Mouse (Mus musculus) kidney, adult 9 months (tissue): Measurements from ENCODE around the gene Eif1ad.
A peak's percentile ranks its signal among the peaks of the same experiment; 100 is the strongest.
"Not testable (repeated sequence)": the region's sequence is repeated elsewhere in the genome, so short reads cannot be mapped to it uniquely, and the experiment has no call there.

Source experiments
- DNase-seq: peaks from one replicate; pipeline ENCODE4 v3.0.0; 2022

Eif1ad gene

GRCm38 (mm10) chr19:5383326-5383725, 16.8 kb downstream of the Eif1ad start:
- DNase-seq, result no peak

DNA sequence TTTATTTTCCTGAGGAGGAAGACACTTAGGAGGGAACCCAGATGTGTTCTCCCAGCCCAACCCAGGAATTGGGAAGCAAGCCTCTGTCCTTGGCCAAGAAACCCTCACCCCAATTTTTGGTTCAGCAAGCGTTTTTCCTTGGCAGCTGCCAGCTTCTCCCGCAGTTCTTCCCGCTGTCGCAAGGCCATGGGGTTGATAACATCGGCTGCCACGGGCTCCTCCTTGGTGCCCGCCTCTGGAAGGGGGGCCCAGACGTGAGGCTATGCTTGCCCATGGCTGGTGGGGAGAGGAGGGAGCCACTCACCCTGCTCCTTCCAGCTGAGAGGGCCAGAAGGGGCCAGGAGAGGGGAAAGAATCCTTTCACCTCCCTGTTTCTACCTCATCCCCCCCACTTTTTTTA, 18.2 kb downstream of the Eif1ad start:
- no peak for DNase-seq

DNA sequence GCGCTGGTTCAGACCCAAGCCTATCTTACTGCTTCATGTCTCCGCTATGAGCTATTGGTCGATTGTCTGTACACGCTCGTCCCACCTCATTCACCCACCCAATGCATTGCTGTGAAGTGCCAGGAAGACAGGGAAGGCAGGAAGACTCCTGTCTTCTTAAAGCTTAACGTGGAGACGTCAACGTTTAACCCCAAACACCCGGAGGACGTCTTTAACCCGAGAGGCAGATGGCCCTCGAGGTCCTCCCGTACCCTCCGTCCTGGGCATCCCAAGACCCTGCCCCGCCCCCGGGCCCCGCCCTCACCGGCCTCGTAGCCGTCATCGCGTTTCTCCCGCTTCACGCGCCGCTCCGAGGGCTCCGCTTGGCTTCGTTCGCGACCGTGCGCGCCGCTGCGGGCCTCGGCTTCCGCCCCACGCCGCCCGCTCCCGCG, 21.5 kb downstream of the Eif1ad start:
- no peak for DNase-seq

DNA sequence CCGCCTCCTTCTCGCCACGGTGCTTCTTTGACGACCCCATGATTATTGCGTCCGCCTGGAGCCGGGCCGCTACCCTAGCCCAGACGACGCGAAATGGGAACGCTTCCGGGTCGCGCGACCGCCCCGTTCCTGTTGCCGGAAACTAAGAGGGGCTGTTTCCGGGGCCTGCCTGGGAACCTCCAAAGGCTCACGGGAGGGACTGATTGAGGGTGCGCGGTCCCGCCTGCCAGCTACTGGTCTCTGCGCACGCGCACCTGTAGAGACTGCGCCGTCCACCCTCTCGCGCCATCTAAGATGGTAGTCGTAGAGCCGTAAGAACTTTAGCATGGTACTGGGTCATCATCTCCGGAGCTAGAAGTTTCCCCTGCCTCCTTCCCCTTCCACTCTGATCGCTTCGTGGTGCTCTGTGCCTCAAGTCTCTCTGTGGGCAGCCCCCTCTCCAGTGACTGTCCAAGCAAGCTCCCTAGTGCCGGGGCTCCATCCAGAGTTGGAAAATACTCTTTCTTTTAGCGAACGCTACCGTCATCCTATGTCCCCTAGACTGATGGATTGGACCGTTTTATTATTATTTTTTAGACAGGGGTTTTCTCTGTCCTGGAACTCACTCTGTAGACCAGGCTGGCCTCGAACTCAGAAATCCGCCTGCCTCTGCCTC, 22.2 kb downstream of the Eif1ad start, which contains the start of gene Sart1:
Gene Sart1 (minus strand): TSS at position 116 of the 655 bp plus-strand sequence.
- peak; percentile 97 for DNase-seq

DNA sequence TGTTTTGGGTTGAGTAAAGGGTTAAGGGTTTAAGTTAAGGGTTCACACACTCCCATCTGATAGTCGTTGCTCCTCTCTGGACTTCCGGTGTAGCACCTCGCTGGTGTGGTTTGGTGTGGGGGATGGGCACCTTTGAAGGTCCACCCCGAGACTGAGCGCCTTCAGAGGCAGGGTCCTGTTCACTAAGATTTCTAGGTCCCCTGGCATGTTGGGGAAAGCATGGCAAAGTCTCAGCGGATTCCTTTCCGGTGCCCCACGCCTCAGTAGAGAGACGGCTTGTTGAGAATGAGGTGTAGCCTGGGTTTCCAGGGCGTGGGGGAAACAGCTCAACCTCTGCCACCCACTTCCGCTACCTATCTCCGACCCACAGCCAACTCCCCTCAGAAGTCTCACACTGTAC, 23.1 kb downstream of the Eif1ad start:
- DNase-seq, result peak; percentile 37

DNA sequence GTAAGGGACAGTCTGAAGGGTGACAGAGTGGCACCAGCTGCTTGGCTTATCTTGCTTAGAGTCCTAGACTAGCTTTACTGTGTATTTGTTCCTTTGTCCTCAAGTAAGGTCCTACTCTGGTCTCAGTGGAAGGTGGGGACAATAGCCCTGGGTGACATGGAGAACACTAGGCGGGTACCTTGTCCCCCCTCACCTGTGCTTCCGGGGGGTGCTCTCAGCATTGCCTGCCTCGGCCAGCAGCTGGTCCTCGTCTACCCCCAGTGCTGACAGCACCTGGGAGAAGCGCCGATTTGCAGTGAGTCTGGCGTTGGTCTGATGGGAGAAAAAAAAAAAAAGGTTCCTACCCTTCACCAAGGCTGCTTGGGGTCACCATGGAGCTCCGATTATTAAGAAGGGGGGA, 23.9 kb downstream of the Eif1ad start:
- no peak for DNase-seq

DNA sequence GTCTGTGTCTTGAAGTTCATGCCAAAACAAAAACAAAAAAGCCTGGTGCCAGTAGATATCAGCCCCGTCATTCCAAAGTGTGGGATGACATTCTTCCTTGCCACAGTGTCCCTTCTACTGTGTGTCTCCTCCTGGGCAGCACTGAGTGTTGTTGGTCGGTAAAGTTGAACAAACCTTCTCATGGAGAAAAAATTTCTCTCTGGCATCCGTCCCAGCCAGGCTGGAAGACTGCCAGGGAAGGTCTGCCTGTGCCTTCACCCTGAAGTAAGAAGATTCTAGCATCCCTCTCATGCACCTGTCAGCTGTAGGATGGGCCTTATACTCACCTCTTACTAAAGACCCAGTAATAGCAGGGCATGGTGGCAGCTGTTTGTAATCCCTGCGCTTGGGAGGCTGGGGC, 26.4 kb downstream of the Eif1ad start:
- peak; percentile 81 for DNase-seq

GRCm38 (mm10) chr19:5394168-5394567, 27.6 kb downstream of the Eif1ad start:
- no peak for DNase-seq

DNA sequence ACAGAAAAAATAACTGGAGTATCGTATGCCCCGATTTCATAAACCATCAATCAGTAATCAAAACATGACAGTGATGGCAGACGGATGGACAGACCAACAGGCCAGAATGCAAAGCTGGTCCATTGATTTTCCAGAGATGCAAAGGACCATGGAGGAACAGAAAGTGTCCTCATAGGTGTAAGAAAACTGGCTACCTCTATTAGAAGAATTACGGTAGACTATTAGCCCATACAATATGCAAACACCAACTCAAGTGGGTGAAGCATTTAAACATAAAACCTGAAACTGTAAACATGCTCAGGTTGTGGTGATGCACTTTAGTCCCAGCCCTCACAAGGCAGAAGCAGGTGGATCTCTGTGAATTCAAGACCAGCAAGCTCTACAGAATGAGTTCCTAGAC, 28.8 kb downstream of the Eif1ad start:
- no peak for DNase-seq

DNA sequence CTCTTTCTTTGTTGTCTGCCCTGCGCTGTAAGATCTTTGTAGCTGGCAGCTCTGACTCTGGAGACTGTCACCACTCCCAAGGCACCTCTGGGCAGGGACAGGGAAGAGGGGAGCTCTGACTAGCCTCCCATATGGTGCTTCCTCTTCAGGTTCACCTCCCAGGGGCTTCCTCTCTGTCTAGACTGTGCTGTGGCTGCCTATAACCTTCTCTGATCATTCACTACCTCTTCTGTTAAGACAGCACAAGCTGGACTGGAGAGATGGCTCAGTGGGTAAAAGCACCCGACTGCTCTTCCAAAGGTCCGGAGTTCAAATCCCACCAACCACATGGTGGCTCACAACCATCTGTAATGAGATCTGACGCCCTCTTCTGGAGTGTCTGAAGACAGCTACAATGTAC, 34.5 kb downstream of the Eif1ad start:
- not testable (repeated sequence) for DNase-seq

GRCm38 (mm10) chr19:5402293-5402692, 35.8 kb downstream of the Eif1ad start, which contains the start of gene Tsga10ip:
Gene Tsga10ip, minus strand, starts transcription at chr19:5402526.
- DNase-seq, result no peak

DNA sequence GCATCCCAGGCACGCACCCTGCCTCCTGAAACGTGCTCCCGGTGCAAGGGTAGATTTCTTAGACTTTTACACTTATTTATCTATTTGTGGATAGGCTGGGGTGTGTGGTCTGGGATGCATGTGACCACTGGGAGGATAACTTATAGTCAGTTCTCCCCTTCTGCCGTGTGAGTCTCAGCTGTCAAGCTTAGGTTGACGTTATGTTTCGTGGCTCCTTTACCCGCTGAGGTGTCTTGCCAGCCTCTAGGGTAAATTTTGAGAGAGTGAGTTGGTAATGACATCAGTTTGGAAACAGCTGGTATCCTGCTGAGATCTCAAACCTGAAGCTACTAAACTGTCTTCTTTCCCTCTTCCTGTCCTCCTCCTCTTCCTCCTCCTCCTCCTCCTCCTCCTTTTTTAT, 39.4 kb downstream of the Eif1ad start:
- DNase-seq, result no peak

- DNase-seq, result peak; percentile 79
Observed at GRCm38 (mm10) chr19:5406531-5407126, 40.1 kb downstream of the Eif1ad start.

- DNase-seq, result peak; percentile 78
Observed at GRCm38 (mm10) chr19:5407133-5407532, 40.6 kb downstream of the Eif1ad start.

DNA sequence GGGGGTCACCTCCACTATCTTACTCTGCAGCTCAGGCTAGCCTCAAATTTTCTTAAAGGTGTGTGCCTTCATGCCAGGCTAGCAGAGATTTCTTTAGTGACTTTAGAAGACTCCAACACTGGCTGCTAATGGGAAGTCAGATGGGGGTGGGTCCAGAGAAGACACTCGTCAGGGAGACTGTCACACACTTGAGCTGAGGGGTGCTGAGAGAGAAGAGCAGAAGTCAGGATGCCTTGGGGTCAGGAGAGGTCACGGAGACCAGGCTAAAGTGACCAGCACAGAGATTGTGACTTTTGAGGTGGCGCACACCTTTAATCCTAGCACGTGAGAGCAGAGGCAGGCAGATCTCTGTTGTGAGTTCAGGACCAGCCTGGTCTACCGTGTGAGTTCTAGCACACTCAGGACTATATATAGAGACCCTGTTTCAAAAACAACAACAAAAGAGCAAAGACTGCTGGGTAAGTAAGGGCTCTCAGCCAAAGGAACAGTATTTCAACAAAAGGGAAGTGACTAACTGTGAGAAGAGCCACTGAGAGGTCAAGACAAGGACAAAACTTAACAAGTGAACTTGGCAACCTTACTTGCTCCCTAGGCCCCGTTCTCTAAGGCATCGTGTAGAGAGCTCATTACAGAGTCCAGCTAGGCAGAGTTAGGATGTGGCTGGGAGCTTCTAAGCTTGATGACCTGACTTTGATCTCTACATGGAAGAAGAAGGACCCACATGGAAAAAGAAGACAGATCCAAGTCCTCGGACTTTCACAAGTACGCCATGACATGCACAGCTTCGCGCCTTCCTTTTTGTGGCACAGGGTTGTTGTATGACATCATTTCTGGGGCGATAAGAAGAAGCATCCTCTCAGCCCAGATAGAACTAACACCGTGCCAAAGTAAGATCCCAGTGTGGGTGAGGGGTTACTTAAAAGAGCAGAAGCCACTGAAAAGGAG, 41.8 kb downstream of the Eif1ad start:
- peak; percentile 67 for DNase-seq

- no peak for DNase-seq
Observed at GRCm38 (mm10) chr19:5409068-5409467, 42.5 kb downstream of the Eif1ad start.

DNA sequence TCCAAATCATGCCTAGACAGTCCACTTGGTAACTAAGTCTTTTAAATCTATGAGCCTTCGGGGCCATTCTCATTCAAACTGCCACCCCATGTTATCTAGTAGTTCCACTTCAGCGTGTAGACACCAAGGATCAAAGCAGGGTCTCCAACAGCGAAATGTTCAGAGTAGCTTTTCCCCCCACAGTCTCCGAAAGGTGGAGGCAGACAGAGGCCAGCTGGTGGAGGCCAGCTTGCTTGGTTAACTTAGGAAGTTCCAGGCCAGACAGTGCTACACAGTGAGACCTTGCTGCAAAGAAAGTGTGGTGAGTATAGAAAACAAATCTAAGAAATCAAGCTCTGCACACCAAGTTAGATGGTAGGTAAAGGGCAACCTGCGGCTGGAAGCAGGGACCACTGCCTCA, 44.1 kb downstream of the Eif1ad start:
- no peak for DNase-seq

- no peak for DNase-seq
Observed at GRCm38 (mm10) chr19:5411961-5412360, 45.4 kb downstream of the Eif1ad start.

DNA sequence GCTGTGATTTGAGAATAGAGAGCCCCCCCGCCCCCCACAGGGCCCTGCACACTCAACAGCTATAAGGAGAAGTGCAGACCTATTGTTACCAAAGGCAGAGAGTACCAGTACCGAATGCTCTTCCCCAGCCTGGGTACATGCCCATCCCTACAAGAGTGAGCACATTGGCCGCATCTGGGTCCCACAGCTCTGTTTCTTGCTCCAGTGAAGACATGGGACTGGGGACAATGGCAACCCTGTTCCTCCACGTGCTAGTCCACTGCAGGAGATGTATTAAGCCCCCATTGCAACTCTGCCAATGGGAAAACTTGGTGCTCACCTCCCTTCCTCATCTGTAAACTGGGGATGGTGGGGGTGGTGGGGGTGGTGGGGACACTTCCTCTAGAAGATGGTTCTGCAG, 47.3 kb downstream of the Eif1ad start:
- DNase-seq, result no peak

- DNase-seq, result peak; percentile 58
Observed at GRCm38 (mm10) chr19:5414534-5414957, 48.0 kb downstream of the Eif1ad start.

DNA sequence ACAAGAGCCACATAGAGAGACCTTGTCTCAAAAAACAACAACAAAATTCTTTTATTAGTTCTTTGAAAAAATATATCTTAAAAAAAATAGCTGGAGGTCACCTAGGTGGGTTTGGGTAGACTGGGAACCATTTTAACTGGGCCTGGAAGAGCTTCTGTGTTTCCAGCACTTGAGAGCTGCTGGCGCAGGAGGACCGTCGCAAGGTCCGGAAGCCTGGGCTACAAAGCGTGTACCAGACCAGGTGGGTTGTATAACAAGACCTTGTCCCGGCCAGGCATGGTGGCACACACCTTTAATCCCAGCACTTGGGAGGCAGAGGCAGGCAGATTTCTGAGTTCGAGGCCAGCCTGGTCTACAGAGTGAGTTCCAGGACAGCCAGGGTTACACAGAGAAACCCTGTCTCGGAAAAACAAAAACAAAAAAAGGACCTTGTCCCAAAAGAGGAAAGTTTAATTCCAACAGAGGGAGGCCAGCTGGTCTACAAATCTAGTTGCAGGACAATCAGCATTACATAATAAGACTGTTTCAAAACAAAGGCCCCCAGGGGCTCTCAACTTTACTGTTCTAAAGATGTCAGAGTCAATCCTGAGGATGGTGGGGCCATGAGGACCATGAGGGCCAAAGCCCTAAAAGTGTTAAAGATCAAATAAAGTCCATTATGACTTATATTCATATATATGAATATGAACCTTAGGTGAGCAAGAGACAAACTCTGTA, 52.4 kb downstream of the Eif1ad start:
- DNase-seq, result peak; percentile 28

- no peak for DNase-seq
Observed at GRCm38 (mm10) chr19:5419630-5420029, 53.1 kb downstream of the Eif1ad start.

DNA sequence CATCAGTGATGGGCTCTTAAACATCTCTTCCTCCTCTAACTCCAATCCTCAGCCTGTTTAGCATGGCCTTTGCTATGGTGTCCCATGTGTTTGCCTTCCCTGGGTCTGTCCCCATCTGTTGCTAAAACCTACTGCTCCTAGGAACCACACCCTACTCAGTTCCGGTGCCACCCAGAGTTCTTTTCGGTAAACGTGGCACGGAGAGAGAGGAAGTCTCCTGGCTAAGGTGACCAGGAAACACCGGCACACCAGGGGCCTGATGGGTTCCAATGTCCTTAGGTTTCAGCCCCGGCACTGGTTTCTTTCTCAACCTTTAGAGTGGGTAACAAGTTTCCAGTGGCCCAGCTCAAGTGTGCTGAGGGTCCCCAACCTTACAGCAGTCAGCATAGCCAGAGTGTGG, 54.0 kb downstream of the Eif1ad start:
- no peak for DNase-seq
